Mouse (Mus musculus) embryonic facial prominence, embryonic 10.5 days (tissue): Measurements from ENCODE around the gene Lpin1. TPM values are rescaled to one million over a fixed set of nuclear protein-coding genes. Genes with fewer than 3 reads are reported as not detected.

Source experiments
- DNase-seq: peaks from one replicate; pipeline ENCODE4 v3.0.0-alpha.2; 2017; ENCODE audit warnings: low spot score
- H3K27ac ChIP-seq: fragments of 300-500 bp; sonication (generic); replicated peaks from 2 replicates; pipeline ENCODE4 v1.5.1; 2016; ENCODE audit warnings: mild to moderate bottlenecking
- H3K27me3 ChIP-seq: fragments of 300-500 bp; sonication (generic); replicated peaks from 2 replicates; pipeline ENCODE4 v1.6.1; 2016; ENCODE audit warnings: low read depth, mild to moderate bottlenecking; ENCODE audit not compliant: poor library complexity, severe bottlenecking
- H3K36me3 ChIP-seq: fragments of 300-500 bp; sonication (generic); replicated peaks from 2 replicates; pipeline ENCODE4 v1.6.1; 2016; ENCODE audit warnings: mild to moderate bottlenecking, moderate library complexity
- H3K4me1 ChIP-seq: fragments of 300-500 bp; sonication (generic); 2 replicates; pipeline ENCODE4 v1.6.1; 2016
- H3K4me3 ChIP-seq: fragments of 300-500 bp; sonication (generic); 2 replicates; pipeline ENCODE4 v1.5.1; 2016; ENCODE audit warnings: mild to moderate bottlenecking, moderate library complexity
- H3K9me3 ChIP-seq: fragments of 300-500 bp; sonication (generic); 2 replicates; pipeline ENCODE4 v1.6.1; 2016; ENCODE audit warnings: mild to moderate bottlenecking
- WGBS: fragments of 180-500 bp; shearing (Covaris S2); methylation state at CpG from one replicate; pipeline ENCODE4 v1.1.7; 2016; 5-methylcytosine and 5-hydroxymethylcytosine counted together
- polyA plus RNA-seq: library from polyadenylated mRNA; unstranded; fragments of >200 nt; fragmentation: Nextera tagmentation; extraction: Ambion mirVana; gene quantifications from 2 replicates; pipeline ENCODE4 v1.2.1, GENCODE M21; 2016

The Lpin1 gene
- 6.2 and 6.7 TPM in 2 replicates for polyA plus RNA-seq

DNA sequence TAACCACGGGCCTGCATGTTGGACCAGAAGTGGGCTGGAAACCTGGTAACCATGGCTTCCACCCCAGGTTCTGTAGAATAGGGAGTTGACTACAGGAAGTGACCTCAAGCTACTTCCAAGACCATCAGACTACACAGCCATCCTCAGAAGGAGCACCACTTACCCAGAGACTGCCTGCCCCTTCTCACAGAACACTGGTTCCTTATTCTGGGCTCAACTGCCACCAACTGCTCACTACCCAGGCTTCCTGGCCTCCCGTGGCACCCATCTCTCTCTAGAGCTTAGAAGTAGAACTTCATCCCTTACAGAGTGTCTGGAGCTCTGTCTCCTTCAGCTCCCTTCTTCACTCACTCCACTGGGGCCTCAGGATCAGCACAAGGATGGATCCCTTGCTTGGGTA is at the start of gene Lpin1:
Gene Lpin1 (minus strand): TSS at position 31 of the 400 bp plus-strand sequence.
- WGBS = 87% methylated on average over 2 of the region's 2 CpGs
- H3K27me3 ChIP-seq = no peaks in the 10 kb centered on the region
- H3K4me1 ChIP-seq = peaks cover 10% of the 10 kb centered on the region; the same call in 1 of the 2 replicates
- no peak within 1 kb of the TSS for H3K4me3 ChIP-seq
- no peaks in the 10 kb centered on the region for H3K36me3 ChIP-seq
- H3K27ac ChIP-seq = no peak within 1 kb of the TSS; the same call in 1 of the 2 replicates
- H3K9me3 ChIP-seq = no peaks in the 10 kb centered on the region
- DNase-seq = no peak

DNA sequence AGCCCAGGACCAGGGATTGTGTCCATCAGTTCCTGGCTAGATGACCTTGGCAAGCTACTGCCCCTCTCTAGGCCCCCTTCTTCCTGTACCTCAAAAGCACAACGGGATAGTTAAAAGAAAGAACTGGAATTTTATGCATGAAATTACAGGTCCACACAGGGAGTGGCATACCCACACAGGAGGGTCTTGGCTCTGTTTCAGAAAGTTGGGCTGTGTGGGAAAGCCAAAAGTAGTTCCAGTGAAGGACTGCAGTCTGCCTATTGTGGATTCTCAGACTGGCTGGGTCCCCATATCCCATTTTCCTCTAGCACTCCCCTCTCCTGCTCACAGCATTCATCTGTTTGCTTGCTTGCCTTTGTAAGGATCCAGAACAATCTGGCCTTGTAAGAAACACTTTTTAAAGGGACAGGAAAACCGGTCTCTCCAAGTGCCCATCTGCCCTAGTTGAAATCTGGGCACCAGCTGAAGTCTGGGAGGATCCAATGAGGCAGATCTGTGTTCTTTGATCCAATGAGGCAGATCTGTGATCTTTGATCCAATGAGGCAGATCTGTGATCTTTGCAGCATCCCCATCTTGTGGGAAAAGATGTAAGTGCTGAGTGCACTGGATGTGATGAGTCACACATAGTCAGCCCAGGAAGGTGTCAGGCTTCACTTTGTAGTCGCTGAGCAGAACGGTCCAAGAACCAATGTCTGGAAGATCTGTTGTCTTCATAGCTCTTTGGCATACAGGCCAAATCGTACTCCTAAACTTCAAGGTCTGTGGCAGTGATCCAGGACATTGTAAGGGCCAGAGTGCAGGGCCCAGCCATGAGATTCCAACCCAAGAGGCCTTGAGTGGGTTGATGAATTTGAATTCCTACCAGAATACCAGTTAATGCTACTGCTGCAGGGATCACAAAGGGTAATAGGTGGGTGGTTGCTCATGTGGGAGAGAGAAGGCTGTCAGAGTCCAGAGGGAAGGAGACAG is 46.4 kb upstream of the Lpin1 start:
- WGBS = 84% methylated on average over 5 of the region's 5 CpGs
- Histone ChIP-seq H3K36me3 (no peaks in the 10 kb centered on the region), H3K4me1 (peaks cover 7% of the 10 kb centered on the region; the same call in 1 of the 2 replicates), H3K9me3 (no peaks in the 10 kb centered on the region), H3K27ac (no peak overlapping the region), H3K27me3 (peaks cover 43% of the 10 kb centered on the region), H3K4me3 (no peak overlapping the region)
- no peak for DNase-seq

DNA sequence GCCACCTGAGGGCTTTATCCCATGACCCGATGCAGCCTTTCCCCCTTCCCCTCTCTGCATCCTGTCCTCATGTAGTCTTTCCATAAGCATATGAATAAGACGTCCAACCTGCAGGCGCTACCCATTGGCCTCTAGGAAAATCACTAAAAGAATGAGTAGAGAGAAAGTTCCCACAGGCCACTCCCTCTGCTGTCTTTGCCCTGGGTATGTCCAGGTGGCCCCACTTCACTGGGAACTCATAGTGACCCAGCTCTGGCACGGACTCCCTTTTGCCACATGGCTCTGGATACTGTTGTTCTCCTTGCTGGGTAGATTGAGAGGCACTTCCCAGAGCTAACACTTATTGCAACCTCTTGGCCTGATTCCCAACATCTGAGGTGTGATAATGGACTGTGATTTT is 44.8 kb upstream of the Lpin1 start:
- WGBS = 76% methylated on average over 4 of the region's 4 CpGs
- Histone ChIP-seq H3K9me3 (no peaks in the 10 kb centered on the region), H3K4me3 (no peak overlapping the region), H3K27me3 (peaks cover 51% of the 10 kb centered on the region), H3K36me3 (no peaks in the 10 kb centered on the region), H3K27ac (no peak overlapping the region), H3K4me1 (peaks cover 7% of the 10 kb centered on the region; the same call in 1 of the 2 replicates)
- no peak for DNase-seq

DNA sequence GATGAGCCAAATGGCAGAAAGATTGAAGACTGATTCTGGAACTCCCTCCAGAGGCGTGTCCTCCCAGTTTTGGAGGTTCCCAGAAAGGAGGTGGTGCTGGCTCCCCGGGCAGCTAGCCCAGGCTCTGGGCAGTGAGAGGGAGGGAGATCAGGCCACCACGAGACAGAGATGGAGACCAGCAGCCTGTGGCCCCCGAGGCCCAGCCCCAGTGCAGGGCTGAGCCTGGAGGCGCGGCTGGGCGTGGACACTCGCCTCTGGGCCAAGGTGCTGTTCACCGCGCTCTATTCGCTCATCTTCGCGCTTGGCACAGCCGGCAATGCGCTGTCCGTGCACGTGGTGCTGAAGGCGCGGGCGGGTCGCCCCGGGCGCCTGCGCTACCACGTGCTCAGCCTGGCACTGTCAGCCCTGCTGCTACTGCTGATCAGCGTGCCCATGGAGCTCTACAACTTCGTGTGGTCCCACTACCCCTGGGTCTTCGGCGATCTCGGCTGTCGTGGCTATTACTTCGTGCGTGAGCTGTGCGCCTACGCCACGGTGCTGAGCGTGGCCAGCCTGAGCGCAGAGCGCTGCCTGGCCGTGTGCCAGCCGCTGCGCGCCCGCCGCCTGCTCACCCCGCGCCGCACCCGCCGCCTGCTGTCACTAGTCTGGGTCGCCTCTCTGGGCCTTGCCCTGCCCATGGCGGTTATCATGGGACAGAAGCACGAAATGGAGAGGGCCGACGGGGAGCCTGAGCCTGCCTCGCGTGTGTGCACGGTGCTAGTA is 42.7 kb upstream of the Lpin1 start, which contains the start of gene Ntsr2:
Gene Ntsr2 (plus strand): TSS at position 51 of the 762 bp plus-strand sequence.
- peaks cover 51% of the 10 kb centered on the region for H3K27me3 ChIP-seq
- WGBS = 7% methylated on average over 58 of the region's 58 CpGs

DNA sequence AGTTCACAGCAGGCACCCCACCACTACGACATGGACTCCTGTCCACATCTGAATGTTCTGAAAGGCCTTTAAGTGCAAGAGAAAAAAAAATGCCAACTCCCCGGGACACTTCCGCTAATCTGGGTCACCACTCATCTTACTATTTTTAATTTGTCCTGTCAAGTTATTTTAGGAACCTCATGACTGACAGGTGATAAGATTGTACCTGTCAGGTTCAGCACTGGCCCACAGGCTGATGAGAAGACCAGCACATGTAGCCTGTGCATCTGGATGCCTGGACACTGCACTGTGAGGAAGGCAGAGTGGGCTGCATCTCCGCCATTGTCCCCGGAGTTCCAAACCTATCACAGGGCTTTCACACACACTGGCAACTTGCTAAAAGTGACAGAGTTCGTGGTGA is 39.1 kb upstream of the Lpin1 start:
- DNase-seq = no peak
- WGBS = 88% methylated on average over 6 of the region's 6 CpGs
- H3K4me3 ChIP-seq = no peak overlapping the region
- peaks cover 11% of the 10 kb centered on the region; the same call in 1 of the 2 replicates for H3K4me1 ChIP-seq
- no peaks in the 10 kb centered on the region for H3K36me3 ChIP-seq
- H3K27me3 ChIP-seq = peaks cover 33% of the 10 kb centered on the region
- no peak overlapping the region for H3K27ac ChIP-seq
- no peaks in the 10 kb centered on the region for H3K9me3 ChIP-seq

More for the DNA sequence above, 42.7 kb upstream of the Lpin1 start, which contains the start of gene Ntsr2:
- Histone ChIP-seq H3K27ac (no peak within 1 kb of the TSS), H3K9me3 (no peaks in the 10 kb centered on the region), H3K4me1 (peaks cover 7% of the 10 kb centered on the region; the same call in 1 of the 2 replicates), H3K36me3 (no peaks in the 10 kb centered on the region), H3K4me3 (peak within 1 kb of the TSS; percentile 23; the same call in 1 of the 2 replicates)
- DNase-seq = peak; percentile 83

DNA sequence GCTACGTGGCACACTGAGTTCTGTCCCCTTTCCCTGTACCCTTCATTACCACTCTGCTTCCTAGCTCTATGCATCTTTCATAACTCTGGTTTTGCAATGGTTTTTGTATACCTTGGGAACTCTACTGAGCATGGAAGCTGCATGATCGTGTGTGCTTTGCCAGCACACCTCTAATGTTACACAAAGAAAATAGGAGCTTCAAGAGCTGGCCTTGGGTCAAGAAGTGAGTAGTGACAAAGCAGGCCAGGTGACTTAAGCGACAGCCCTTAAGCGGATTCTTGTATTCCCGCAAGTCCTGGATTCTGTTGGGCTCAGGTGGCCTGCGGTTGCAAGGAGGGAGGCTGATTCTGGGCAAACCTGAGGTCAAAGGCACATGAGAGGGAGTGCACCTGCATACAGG is 37.5 kb upstream of the Lpin1 start:
- Histone ChIP-seq H3K27ac (no peak overlapping the region), H3K4me1 (peaks cover 17% of the 10 kb centered on the region), H3K27me3 (peaks cover 18% of the 10 kb centered on the region), H3K9me3 (no peaks in the 10 kb centered on the region), H3K36me3 (no peaks in the 10 kb centered on the region), H3K4me3 (no peak overlapping the region)
- no peak for DNase-seq
- 91% methylated on average over 6 of the region's 6 CpGs for WGBS

DNA sequence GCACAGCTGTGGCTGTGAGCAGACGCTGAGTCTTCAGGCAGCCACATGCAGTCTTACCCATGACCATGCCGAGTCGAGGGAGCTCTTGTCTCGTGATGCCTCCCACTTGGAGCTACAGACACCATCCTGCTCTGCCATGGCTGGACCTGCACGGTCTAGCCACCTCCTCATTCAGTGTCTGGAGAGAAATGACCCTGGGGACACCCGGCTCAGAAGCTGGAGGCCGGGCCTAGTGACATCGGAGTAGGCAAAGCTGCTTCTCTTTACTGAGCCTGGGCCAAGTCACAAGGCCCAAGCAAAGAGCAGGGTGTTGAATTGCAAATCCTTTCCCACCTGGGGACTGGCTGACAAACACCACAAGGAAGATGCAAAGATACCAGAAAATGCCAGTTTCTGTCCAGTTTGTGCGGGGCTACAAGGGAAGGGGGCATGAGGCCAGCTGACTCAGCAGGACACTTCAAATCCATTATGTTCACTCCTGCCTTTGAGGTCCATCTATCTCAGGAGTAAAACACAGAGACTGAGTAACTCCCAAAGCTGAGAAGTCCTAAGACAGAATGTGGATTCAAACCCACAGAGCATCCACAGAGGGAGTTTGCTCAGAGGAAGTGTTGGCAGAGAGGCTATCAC is 36.1 kb upstream of the Lpin1 start:
- WGBS = 48% methylated on average over 9 of the region's 9 CpGs
- Histone ChIP-seq H3K9me3 (no peaks in the 10 kb centered on the region), H3K4me1 (peaks cover 16% of the 10 kb centered on the region), H3K4me3 (no peak overlapping the region), H3K27ac (no peak overlapping the region; the same call in 1 of the 2 replicates), H3K27me3 (peaks cover 4% of the 10 kb centered on the region; the same call in 1 of the 2 replicates), H3K36me3 (no peaks in the 10 kb centered on the region)
- DNase-seq = no peak

DNA sequence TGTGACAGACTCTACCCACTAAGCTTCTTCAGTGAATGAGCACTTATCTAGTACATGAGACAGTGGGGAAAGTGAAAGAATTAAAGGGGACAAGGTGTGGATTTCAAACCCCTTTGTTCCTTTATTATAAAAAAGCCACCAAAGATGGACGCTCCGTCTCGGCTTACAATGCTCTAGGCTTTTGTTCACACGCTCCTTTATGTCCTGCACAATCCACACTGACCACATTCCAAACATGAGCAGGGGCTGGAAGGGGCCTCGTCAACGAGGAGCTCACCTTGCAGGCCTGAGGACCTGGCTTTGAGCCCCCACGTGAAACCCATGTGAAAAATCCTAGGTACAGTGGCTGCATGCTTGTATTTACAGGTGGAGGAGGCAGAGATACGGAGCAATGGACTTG is 33.9 kb upstream of the Lpin1 start:
- H3K9me3 ChIP-seq = no peaks in the 10 kb centered on the region
- H3K4me3 ChIP-seq = no peak overlapping the region
- WGBS = 64% methylated on average over 8 of the region's 8 CpGs
- peak; percentile 20 for DNase-seq
- H3K27me3 ChIP-seq = no peaks in the 10 kb centered on the region
- peaks cover 16% of the 10 kb centered on the region for H3K4me1 ChIP-seq
- H3K27ac ChIP-seq = 0 out of 2 replicates have a peak overlapping the region, but pooled peaks have one; percentile 77
- no peaks in the 10 kb centered on the region for H3K36me3 ChIP-seq

DNA sequence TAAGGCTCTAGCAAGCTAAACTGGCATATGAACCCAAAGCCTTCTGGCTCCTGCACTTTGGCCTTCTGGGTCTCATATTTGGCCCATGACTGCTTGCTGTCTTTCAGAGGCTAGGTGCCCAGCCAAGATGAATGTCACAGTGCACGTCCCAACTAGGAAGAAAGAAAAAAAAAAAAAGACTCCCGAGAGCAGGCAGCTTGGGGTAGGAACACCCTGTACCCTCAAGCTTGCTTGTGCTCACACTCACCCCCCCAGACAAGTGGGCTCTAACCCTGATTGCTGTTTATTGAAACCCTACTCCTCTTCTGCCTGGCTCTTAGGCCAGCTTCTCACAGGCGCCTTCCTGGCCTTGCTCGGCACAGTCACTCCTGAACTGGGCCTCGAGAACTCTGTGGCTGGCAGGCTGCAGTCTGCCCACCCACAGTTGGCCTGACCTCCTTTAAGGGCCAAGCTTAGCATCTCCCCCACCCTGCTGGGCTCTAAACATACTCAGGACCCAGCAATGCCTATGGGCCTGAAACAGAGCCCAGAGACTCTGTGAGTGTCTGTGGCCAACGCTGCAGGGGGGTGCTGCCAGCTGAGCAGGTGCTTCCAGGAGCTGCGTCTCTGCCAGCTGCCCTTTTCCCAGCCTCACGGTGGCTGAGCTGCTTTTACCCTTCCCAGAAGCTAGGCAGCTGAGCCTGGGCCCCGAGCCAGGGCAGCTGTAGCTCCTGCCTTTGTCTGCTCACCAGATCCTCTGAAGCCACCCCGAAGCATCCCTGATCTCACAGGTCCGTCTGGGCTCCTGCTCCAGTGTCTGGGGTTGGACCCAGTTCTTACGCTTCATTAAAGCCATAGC is 33.0 kb upstream of the Lpin1 start:
- 57% methylated on average over 12 of the region's 12 CpGs for WGBS
- no peak overlapping the region for H3K4me3 ChIP-seq
- no peaks in the 10 kb centered on the region for H3K9me3 ChIP-seq
- peak overlapping the region; percentile 77 for H3K27ac ChIP-seq
- DNase-seq = no peak
- peaks cover 16% of the 10 kb centered on the region for H3K4me1 ChIP-seq
- no peaks in the 10 kb centered on the region for H3K27me3 ChIP-seq
- no peaks in the 10 kb centered on the region for H3K36me3 ChIP-seq

DNA sequence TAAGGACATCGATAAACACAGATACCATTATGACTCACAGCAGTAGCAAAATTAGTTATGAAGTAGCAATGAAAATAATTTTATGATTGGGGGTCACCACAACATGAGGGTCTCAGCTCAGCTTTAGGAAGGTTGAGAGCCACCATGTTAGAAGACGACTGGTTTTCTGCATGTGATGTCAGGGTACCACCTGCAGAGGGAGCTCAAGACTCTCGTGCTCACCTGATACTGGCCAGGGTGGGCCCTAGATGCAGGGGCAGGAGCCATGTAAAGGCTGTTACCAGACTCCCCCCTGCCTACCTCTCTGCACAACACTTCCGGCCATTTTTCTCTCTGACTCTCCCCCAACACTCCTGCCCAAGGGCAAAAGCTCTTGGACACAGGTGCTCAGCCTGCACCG is 31.2 kb upstream of the Lpin1 start:
- no peak overlapping the region for H3K4me3 ChIP-seq
- no peaks in the 10 kb centered on the region for H3K27me3 ChIP-seq
- H3K27ac ChIP-seq = no peak overlapping the region
- H3K36me3 ChIP-seq = no peaks in the 10 kb centered on the region
- no peak for DNase-seq
- H3K4me1 ChIP-seq = peaks cover 20% of the 10 kb centered on the region
- 64% methylated on average over 5 of the region's 5 CpGs for WGBS
- no peaks in the 10 kb centered on the region for H3K9me3 ChIP-seq

DNA sequence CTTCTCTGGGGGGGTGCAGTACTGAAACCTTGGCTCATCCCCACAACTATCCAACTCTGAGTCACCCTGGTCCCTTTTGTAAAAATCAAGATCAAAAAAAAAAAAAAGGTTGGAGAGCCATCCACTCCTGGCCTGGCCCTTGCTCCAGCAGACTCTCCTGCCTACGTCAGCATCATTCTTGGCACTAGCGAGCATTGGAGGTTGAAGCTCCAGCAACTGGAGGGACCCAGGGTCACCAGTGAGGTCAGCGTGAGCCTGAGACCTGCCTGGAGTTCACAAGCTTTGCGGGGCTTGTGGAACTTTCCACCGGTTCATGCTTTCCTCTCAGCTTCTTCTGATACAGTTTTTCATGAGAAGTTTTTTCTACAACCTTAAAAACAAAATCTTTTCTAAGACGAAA is 29.3 kb upstream of the Lpin1 start:
- Histone ChIP-seq H3K4me1 (peaks cover 15% of the 10 kb centered on the region), H3K27me3 (no peaks in the 10 kb centered on the region), H3K4me3 (no peak overlapping the region), H3K36me3 (no peaks in the 10 kb centered on the region), H3K9me3 (no peaks in the 10 kb centered on the region), H3K27ac (no peak overlapping the region)
- WGBS = 88% methylated on average over 6 of the region's 6 CpGs
- DNase-seq = no peak
